Mouse (Mus musculus) bone marrow macrophage, adult 2 months (primary cell): ENCODE results near the gene Apopt1.

ENCODE experiments used
- CTCF ChIP-seq: IDR thresholded peaks from 2 replicates; pipeline ENCODE4 v1.5.1; 2012; ENCODE audit warnings: low read depth, mild to moderate bottlenecking, low read length, moderate library complexity
- POLR2A ChIP-seq: IDR thresholded peaks from 2 replicates; pipeline ENCODE4 v1.6.1; 2012; ENCODE audit warnings: mild to moderate bottlenecking, low read depth, low read length, borderline replicate concordance

GRCm38 (mm10) chr12:111680661-111681060 is 32.4 kb upstream of the Apopt1 start:
- TF ChIP-seq POLR2A: no peak
- no peak for TF ChIP-seq CTCF
